Mouse (Mus musculus) small intestine, adult 2 months (tissue): ENCODE data around the gene Ankrd13b.

Experiments
- CTCF ChIP-seq: fragments of 200-500 bp; IDR thresholded peaks from 2 replicates; pipeline ENCODE4 v1.5.1; 2012; ENCODE audit warnings: low read depth, mild to moderate bottlenecking, control low read depth, inconsistent platforms, low read length, moderate library complexity, mixed read lengths; ENCODE audit not compliant: insufficient replicate concordance, insufficient read length; ENCODE audit errors: extremely low read depth
- POLR2A ChIP-seq: fragments of 200-500 bp; IDR thresholded peaks from 2 replicates; pipeline ENCODE4 v1.6.1; 2012; ENCODE audit warnings: low read depth, mild to moderate bottlenecking, control low read depth, inconsistent platforms, low read length, moderate library complexity

DNA sequence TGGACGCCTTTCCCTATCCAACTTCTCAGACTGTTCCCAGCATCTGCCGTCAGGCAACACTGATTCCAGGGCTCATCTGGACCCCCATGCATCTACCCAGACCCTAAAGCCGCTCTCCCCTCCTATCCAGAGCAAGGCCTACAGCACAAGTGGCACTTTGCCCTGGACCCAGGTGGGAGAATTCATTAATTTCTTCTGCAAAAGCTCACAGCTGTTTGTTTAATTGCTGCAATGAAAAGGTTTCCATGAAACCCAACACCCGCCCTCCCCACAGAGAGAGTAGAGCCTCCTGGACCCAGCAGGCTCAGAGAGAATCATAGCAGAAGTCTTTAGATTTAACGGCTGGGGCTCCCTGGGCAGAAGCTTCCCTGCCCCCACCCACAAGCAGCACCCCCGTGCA lies 4.2 kb downstream of the Ankrd13b start:
- TF ChIP-seq CTCF (no peak), POLR2A (no peak)
